Comparison of ENCODE assay signal across 12 mouse cellular contexts in genomic region chr7:45826631-45827030, GRCm38 (mm10). TPM values are rescaled to one million over a fixed set of nuclear protein-coding genes. Genes with fewer than 3 reads are reported as not detected.
DNase-seq lines count a peak whose midpoint lies in the region; ATAC-seq lines count a peak whose summit lies in the region.
"Had no signal": no experiment of that assay in that cellular context is flagged by ENCODE, and none has a peak within 500 bp of the region (broad histone marks: within the 10 kb centered on the region; RNA-seq: fewer than 3 reads in every experiment).

No protein-coding gene starts in this region.

- no peak overlapping the region for H3K4me2 ChIP-seq in heart, embryonic 12.5 days
- H3K4me2 ChIP-seq: embryonic facial prominence, embryonic 12.5 days; forebrain, embryonic 13.5 days; forebrain, embryonic 15.5 days had no signal

- no peak overlapping the region for H3K27ac ChIP-seq in heart, embryonic 12.5 days (ENCODE audit: poor library complexity, severe bottlenecking)
- H3K27ac ChIP-seq: embryonic facial prominence, embryonic 10.5 days; embryonic facial prominence, embryonic 12.5 days; forebrain, embryonic 13.5 days; forebrain, embryonic 15.5 days had no signal

- H3K36me3 ChIP-seq in heart, embryonic 12.5 days, result peaks cover 67% of the 10 kb centered on the region

- WGBS in heart, embryonic 12.5 days, result 89% methylated on average over 7 of the region's 7 CpGs

- no peaks in the 10 kb centered on the region for H3K9me3 ChIP-seq in heart, embryonic 12.5 days (replicated peaks)
- H3K9me3 ChIP-seq: embryonic facial prominence, embryonic 10.5 days; embryonic facial prominence, embryonic 12.5 days; forebrain, embryonic 13.5 days; forebrain, embryonic 15.5 days had no signal

- no peak overlapping the region for H3K4me3 ChIP-seq in heart, embryonic 12.5 days
- H3K4me3 ChIP-seq: embryonic facial prominence, embryonic 10.5 days; embryonic facial prominence, embryonic 12.5 days; forebrain, embryonic 13.5 days; forebrain, embryonic 15.5 days had no signal

- peaks cover 6% of the 10 kb centered on the region for H3K27me3 ChIP-seq in heart, embryonic 12.5 days (replicated peaks)

- peak; percentile 9 for DNase-seq in cerebellum, adult 11-12 months
- no peak for DNase-seq in cerebellum, adult 18-20 months
- DNase-seq in cerebellum, postnatal 14 days, result peak; percentile 9 to 35
- no peak for DNase-seq in cerebellum, adult 11 months
- DNase-seq: adrenal gland, postnatal 14 days; cerebellum, postnatal 25 days; forebrain, postnatal 0 days had no signal

- H3K9ac ChIP-seq in heart, embryonic 12.5 days, result no peak overlapping the region
- H3K9ac ChIP-seq: embryonic facial prominence, embryonic 12.5 days; forebrain, embryonic 13.5 days; forebrain, embryonic 15.5 days; forebrain, postnatal 0 days had no signal

- ATAC-seq in heart, embryonic 12.5 days (ENCODE audit: insufficient number of reproducible peaks, low FRiP score), result no peak
- ATAC-seq: forebrain, embryonic 13.5 days; forebrain, embryonic 15.5 days; forebrain, postnatal 0 days had no signal

- peaks cover 10% of the 10 kb centered on the region for H3K4me1 ChIP-seq in heart, embryonic 12.5 days (replicated peaks)

RNA-seq across cellular contexts. Expression of gene Kcnj14, which starts 2.0 kb away (rescaled TPM):
- polyA plus RNA-seq in heart, embryonic 12.5 days (2016; fragmentation: Nextera tagmentation; extraction: Ambion mirVana), result 0.63 and 0.70 TPM in 2 replicates

RNA-seq across cellular contexts. Expression of gene Grwd1, which starts 4.1 kb away (rescaled TPM):
- polyA plus RNA-seq in heart, embryonic 12.5 days (2016; fragmentation: Nextera tagmentation; extraction: Ambion mirVana), result 43.9 and 46.6 TPM in 2 replicates

RNA-seq across cellular contexts. Expression of gene Cyth2, which starts 12.2 kb away (rescaled TPM):
- 108 and 115 TPM in 2 replicates for polyA plus RNA-seq in heart, embryonic 12.5 days (2016; fragmentation: Nextera tagmentation; extraction: Ambion mirVana)

RNA-seq across cellular contexts. Expression of gene Sult2b1, which starts 42.2 kb away (rescaled TPM):
- 0.23 and 0.40 TPM in 2 replicates for polyA plus RNA-seq in heart, embryonic 12.5 days (2016; fragmentation: Nextera tagmentation; extraction: Ambion mirVana)

RNA-seq across cellular contexts. Expression of gene Lmtk3, which starts 43.1 kb away (rescaled TPM):
- polyA plus RNA-seq in heart, embryonic 12.5 days (2016; fragmentation: Nextera tagmentation; extraction: Ambion mirVana), result 0.53 and 0.86 TPM in 2 replicates

Comparison
In these comparisons a context has a peak if more than half of its experiments do, and no peak if none do; other contexts are left out.
1. DNase-seq: peak in cerebellum, adult 11-12 months (single experiment) and cerebellum, postnatal 14 days (2 of 2); none in cerebellum, adult 18-20 months (0 of 2) and cerebellum, adult 11 months (single experiment).